Mouse (Mus musculus) kidney, adult 2 months (tissue): ENCODE data around the gene Cuzd1. TPM values are rescaled to one million over a fixed set of nuclear protein-coding genes. Genes with fewer than 3 reads are reported as not detected.

Experiments used
- DNase-seq: peaks from one replicate; pipeline ENCODE4 v3.0.0; 2021
- H3K27ac ChIP-seq: fragments of 200-500 bp; 2 replicates; pipeline ENCODE4 v1.5.1; 2012; ENCODE audit warnings: low read depth, low read length, control low read depth, inconsistent platforms; ENCODE audit not compliant: insufficient read depth
- H3K27me3 ChIP-seq: fragments of 200-500 bp; replicated peaks from 2 replicates; pipeline ENCODE4 v1.6.1; 2012; ENCODE audit warnings: mild to moderate bottlenecking, moderate library complexity, low read length, inconsistent platforms; ENCODE audit not compliant: control insufficient read depth, insufficient read depth
- H3K36me3 ChIP-seq: fragments of 200-500 bp; 2 replicates; pipeline ENCODE4 v1.6.1; 2012; ENCODE audit warnings: mild to moderate bottlenecking, moderate library complexity, low read length, inconsistent platforms; ENCODE audit not compliant: control insufficient read depth, insufficient read depth
- H3K4me1 ChIP-seq: fragments of 200-500 bp; 2 replicates; pipeline ENCODE4 v1.6.1; 2011; ENCODE audit warnings: low read length; ENCODE audit not compliant: control insufficient read depth, insufficient read depth
- H3K4me3 ChIP-seq: fragments of 200-500 bp; 2 replicates; pipeline ENCODE4 v1.5.1; 2011; ENCODE audit warnings: mild to moderate bottlenecking, low read depth, low read length, control low read depth; ENCODE audit not compliant: insufficient read depth
- CTCF ChIP-seq: fragments of 200-500 bp; conservative IDR thresholded peaks from 2 replicates; pipeline ENCODE4 v1.5.1; 2011; ENCODE audit warnings: low read depth, mild to moderate bottlenecking, control low read depth, low read length, moderate library complexity, mixed read lengths; ENCODE audit not compliant: insufficient read depth, insufficient read length
- POLR2A ChIP-seq: fragments of 200-500 bp; IDR thresholded peaks from one replicate; pipeline ENCODE4 v1.6.1; 2011; ENCODE audit warnings: low read depth, low read length, control low read depth
- WGBS: fragments of 180-500 bp; shearing (Covaris S2); methylation state at CpG from one replicate; pipeline ENCODE4 v1.1.7; 2018; 5-methylcytosine and 5-hydroxymethylcytosine counted together
- polyA plus RNA-seq: library from polyadenylated mRNA; depleted of rRNA; stranded (reverse); fragments of >200 nt; gene quantifications from 2 replicates; pipeline ENCODE4 v1.2.3, GENCODE M21; 2012; rRNA removed

Cuzd1 gene
- polyA plus RNA-seq, 1 experiment = 0.06 TPM

DNA sequence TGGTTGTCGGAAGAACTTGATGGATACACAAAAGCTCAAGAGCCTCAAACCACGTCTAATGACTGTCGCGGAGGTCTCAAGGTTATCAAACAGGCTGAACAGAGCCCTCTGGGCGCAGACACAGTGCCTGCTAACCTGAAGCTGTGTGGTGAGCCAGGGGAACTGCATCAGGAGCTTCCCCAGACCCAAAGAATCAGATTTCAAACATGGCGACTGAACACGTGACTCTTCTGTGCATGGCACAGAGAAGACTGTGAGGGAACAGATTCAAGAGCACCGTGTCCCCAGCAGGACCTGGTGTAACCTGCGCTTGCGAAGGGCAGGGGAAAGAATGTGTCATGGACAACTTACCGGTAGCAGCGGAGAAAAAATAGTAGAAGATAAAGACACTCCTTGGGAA, 4.5 kb downstream of the Cuzd1 start:
- TF ChIP-seq CTCF = no peak
- TF ChIP-seq POLR2A = no peak
- Histone ChIP-seq H3K4me1 (no peaks in the 10 kb centered on the region), H3K4me3 (no peak overlapping the region), H3K27me3 (no peaks in the 10 kb centered on the region; the same call in 1 of the 2 replicates), H3K27ac (no peak overlapping the region), H3K36me3 (no peaks in the 10 kb centered on the region)
- DNase-seq = no peak
- WGBS = 77% methylated on average over 12 of the region's 12 CpGs

DNA sequence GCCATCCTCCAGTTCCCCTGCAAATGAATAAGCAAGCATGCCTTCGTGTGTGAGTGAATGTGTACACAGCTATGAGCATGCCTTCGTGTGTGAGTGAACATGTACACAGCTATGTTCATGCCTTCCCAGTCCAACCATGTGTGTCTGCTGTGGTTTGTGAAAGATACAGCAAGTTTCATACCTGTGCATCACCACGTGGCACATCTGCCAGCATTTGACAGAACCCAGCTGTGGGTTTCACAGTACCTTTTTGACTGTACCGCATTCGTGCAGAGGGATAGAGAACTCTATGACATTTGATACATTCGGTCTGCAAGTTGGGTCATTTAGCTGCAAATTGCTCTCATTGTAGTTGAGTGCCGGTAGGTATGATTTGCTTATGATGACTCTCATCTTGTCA, 7.6 kb downstream of the Cuzd1 start:
- no peak for DNase-seq
- no peak for TF ChIP-seq CTCF
- no peak for TF ChIP-seq POLR2A
- no peaks in the 10 kb centered on the region for H3K4me1 ChIP-seq
- no peak overlapping the region for H3K4me3 ChIP-seq
- H3K36me3 ChIP-seq = no peaks in the 10 kb centered on the region
- no peak overlapping the region for H3K27ac ChIP-seq
- H3K27me3 ChIP-seq = no peaks in the 10 kb centered on the region; the same call in 1 of the 2 replicates
- 57% methylated on average over 7 of the region's 7 CpGs for WGBS

DNA sequence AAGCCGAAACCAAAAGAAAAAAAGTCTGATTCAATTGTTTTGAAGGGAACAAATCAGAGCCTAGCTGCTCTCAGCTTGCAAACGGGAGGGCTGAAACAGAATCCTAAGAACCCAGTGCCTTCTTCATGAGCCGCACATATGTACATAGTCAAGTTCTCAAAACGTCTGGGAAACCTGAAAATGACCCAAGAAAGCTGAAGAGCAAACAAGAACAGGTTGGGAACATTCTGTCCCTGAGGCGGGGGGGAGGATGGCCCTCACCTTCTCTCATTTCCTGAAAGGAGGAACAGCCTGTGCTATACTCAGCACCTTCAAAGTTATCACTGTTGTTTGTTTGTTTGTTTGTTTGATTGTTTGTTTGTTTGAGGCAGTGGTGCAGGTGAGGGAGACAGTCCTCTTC, 15.4 kb downstream of the Cuzd1 start:
- TF ChIP-seq CTCF (no peak), POLR2A (no peak)
- Histone ChIP-seq H3K27ac (no peak overlapping the region), H3K27me3 (no peaks in the 10 kb centered on the region), H3K4me3 (no peak overlapping the region), H3K4me1 (no peaks in the 10 kb centered on the region), H3K36me3 (no peaks in the 10 kb centered on the region)
- WGBS = 66% methylated on average over 5 of the region's 5 CpGs
- DNase-seq = no peak

DNA sequence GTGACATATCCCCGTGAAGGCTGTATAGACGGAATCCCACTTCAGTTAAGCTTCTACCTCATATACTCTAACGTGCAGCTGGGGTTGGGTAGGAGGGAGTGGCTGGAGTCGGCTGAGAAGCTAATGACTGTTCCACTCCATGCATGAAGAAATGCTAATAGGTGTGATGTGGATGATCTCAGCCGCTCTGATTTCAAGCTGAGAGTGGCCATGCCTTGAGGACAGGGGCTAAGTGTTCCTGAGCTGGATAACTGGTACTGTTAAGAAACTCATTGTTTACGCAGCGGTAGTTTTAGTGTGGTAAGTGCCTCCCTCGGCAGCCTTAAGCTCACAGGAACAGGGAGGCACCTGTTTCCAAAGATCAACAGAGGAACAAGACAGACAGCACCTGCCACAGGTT, 18.8 kb downstream of the Cuzd1 start:
- H3K4me1 ChIP-seq = no peaks in the 10 kb centered on the region
- WGBS = 48% methylated on average over 8 of the region's 8 CpGs
- no peak for TF ChIP-seq CTCF
- DNase-seq = no peak
- H3K27ac ChIP-seq = no peak overlapping the region
- no peaks in the 10 kb centered on the region for H3K27me3 ChIP-seq
- H3K36me3 ChIP-seq = no peaks in the 10 kb centered on the region
- no peak overlapping the region for H3K4me3 ChIP-seq

DNA sequence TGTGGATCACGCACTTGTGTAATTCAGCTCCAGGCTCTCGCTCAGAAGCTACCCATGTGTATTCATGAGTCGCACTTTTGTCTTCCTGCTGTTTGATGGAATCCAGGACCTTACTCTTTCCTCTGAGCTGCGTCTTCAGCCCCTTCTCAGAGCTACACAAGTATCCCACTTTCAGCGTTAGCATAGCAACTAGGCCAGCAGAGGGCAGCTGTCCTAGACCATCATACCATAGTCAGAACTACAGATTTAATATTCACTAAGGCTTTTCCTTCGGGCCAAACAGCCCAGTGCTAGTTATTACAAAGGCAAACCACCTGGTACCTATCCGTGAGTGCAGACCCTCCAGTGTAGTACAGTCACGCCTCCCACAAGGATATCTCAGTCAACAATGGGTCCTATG, 24.9 kb downstream of the Cuzd1 start:
- TF ChIP-seq CTCF = no peak
- no peak for TF ChIP-seq POLR2A
- DNase-seq = no peak
- Histone ChIP-seq H3K4me1 (no peaks in the 10 kb centered on the region), H3K27ac (no peak overlapping the region), H3K27me3 (no peaks in the 10 kb centered on the region), H3K36me3 (no peaks in the 10 kb centered on the region), H3K4me3 (no peak overlapping the region)
- WGBS = 76% methylated on average over 8 of the region's 8 CpGs

DNA sequence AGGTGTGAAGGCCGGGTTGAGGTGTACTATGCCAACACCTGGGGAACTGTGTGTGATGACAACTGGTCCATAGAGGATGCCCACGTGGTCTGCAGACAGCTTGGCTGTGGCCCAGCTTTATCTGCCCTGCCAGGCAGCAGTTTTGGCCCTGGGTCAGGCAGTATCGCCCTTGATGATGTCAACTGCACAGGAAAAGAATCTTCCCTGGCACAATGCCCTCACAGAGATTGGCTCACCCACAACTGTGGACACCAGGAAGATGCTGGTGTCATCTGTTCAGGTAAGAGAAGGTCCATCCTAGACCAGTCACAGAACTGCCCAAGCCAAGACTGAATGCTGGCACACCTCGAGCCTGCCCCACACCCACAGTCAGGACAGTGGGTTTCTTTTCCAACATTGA, 56.2 kb downstream of the Cuzd1 start:
- H3K27ac ChIP-seq = no peak overlapping the region
- no peaks in the 10 kb centered on the region for H3K36me3 ChIP-seq
- 73% methylated on average over 4 of the region's 4 CpGs for WGBS
- no peak for DNase-seq
- H3K27me3 ChIP-seq = no peaks in the 10 kb centered on the region
- no peak overlapping the region for H3K4me3 ChIP-seq
- no peaks in the 10 kb centered on the region for H3K4me1 ChIP-seq
- no peak for TF ChIP-seq CTCF

DNA sequence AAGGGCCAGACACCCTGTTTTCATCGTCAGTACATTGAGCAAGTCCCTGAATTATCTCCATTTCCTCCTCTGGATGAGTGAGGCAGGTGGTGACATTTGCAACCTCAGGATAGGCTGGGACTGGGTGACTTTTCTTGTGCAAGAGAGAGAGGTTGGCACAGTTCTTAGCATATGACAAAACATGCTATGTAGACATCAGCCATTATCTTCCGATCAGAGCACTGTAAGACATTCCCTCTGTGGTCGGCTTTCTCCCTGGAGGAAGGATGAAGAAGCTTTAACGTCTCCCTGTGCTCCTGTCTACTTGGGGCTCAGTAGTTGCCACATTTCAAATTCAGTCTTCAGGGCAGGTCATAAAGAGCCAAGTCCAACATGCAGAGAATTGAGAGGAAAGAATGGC, 57.8 kb downstream of the Cuzd1 start:
- DNase-seq = no peak
- no peaks in the 10 kb centered on the region for H3K27me3 ChIP-seq
- H3K4me1 ChIP-seq = no peaks in the 10 kb centered on the region
- H3K36me3 ChIP-seq = no peaks in the 10 kb centered on the region
- WGBS = 87% methylated on average over 4 of the region's 4 CpGs
- H3K27ac ChIP-seq = no peak overlapping the region
- TF ChIP-seq CTCF (no peak), POLR2A (no peak)
- no peak overlapping the region for H3K4me3 ChIP-seq

DNA sequence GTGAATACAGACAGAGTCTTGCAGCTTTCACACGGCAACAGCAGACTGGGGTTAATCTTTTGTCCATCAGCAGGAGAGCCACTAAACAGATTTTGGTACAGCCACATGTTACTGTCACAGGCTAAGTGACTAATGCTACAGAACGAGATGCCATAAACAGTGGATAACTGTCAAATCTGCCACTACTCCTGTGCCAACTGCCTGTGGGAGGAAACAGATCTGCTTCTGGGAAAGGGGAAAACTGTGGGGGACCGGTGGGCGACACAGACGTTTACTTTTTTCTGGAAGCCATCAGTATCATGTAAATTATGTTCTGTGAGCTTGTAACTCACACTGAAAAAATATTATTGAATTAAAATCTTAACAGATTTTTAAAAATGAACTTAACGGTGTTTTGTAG, 61.1 kb downstream of the Cuzd1 start:
- 37% methylated on average over 6 of the region's 6 CpGs for WGBS
- Histone ChIP-seq H3K4me1 (no peaks in the 10 kb centered on the region), H3K4me3 (no peak overlapping the region), H3K27me3 (no peaks in the 10 kb centered on the region), H3K27ac (no peak overlapping the region), H3K36me3 (no peaks in the 10 kb centered on the region)
- no peak for DNase-seq
- TF ChIP-seq POLR2A (no peak), CTCF (no peak)

Other genes with a start within 250 kb of the Cuzd1 start
- gene 4933402N03Rik, start 176.0 kb downstream of the Cuzd1 start, polyA plus RNA-seq = not detected in 2 replicates
- gene 5430419D17Rik, start 147.9 kb downstream of the Cuzd1 start, polyA plus RNA-seq = not detected in 2 replicates
- gene Fam24b, start 7.2 kb upstream of the Cuzd1 start, polyA plus RNA-seq = not detected in 2 replicates
- gene Fam24a, start 11.6 kb upstream of the Cuzd1 start, polyA plus RNA-seq = not detected in 2 replicates
- 5.7 and 6.0 TPM in 2 replicates for gene 2310057M21Rik, start 40.5 kb upstream of the Cuzd1 start, polyA plus RNA-seq
- gene Pstk, start 48.8 kb upstream of the Cuzd1 start, polyA plus RNA-seq = 40.9 and 45.9 TPM in 2 replicates
- gene Ikzf5, start 88.2 kb upstream of the Cuzd1 start, polyA plus RNA-seq = 7.5 and 10.3 TPM in 2 replicates
- gene Acadsb, start 88.3 kb upstream of the Cuzd1 start, polyA plus RNA-seq = 23.2 and 30.9 TPM in 2 replicates
- 0.23 and 0.29 TPM in 2 replicates for gene Hmx3, start 220.6 kb upstream of the Cuzd1 start, polyA plus RNA-seq
- gene Hmx2, start 226.5 kb upstream of the Cuzd1 start, polyA plus RNA-seq = 8.6 and 8.8 TPM in 2 replicates
- gene Bub3, start 237.9 kb upstream of the Cuzd1 start, polyA plus RNA-seq = 50.4 and 51.2 TPM in 2 replicates